Mouse (Mus musculus) lung, adult 2 months (tissue): ENCODE data around the gene Sorl1.

ENCODE experiments used
- CTCF ChIP-seq: fragments of 200-500 bp; IDR thresholded peaks from 2 replicates; pipeline ENCODE4 v1.5.1; 2011; ENCODE audit warnings: mild to moderate bottlenecking, low read length, control low read depth; ENCODE audit not compliant: insufficient read depth
- POLR2A ChIP-seq: fragments of 200-500 bp; IDR thresholded peaks from 2 replicates; pipeline ENCODE4 v1.6.1; 2011; ENCODE audit warnings: low read depth, mild to moderate bottlenecking, control low read depth, low read length, borderline replicate concordance; ENCODE audit errors: extremely low read depth

GRCm38 (mm10) chr9:42076256-42076849, 47.7 kb downstream of the Sorl1 start:
- no peak for TF ChIP-seq CTCF
- no peak for TF ChIP-seq POLR2A
